Mouse (Mus musculus): Measurements from ENCODE around the gene Nyx. TPM values are rescaled to one million over a fixed set of nuclear protein-coding genes. Genes with fewer than 3 reads are reported as not detected.

Nyx gene
- polyA plus RNA-seq, 1 experiment from 2014 or later, result 0.05 TPM

GRCm38 (mm10) chrX:13467121-13467571 lies 1.2 kb downstream of the Nyx start:
- no peak overlapping the region; the same call in 1 of the 2 replicates for H3K27ac ChIP-seq (ENCODE audit: low read length)
- WGBS, result 70% methylated on average over 6 of the region's 6 CpGs
- ATAC-seq (replicated peaks; ENCODE audit: extremely low read depth, insufficient read depth, low FRiP score), result no peak
- H3K9ac ChIP-seq (ENCODE audit: low read length), result no peak overlapping the region
- no peaks in the 10 kb centered on the region for H3K9me3 ChIP-seq (replicated peaks; ENCODE audit: control insufficient read depth, low read length)
- H3K4me1 ChIP-seq (ENCODE audit: control insufficient read depth, insufficient read depth, low read length), result peaks cover 3% of the 10 kb centered on the region; the same call in 1 of the 2 replicates
- H3K27me3 ChIP-seq (ENCODE audit: control insufficient read depth, insufficient read depth, low read length), result peaks cover 11% of the 10 kb centered on the region
- no peak overlapping the region for H3K4me3 ChIP-seq (ENCODE audit: low read length)
- no peak overlapping the region for H3K4me2 ChIP-seq (ENCODE audit: low read depth, low read length)
- no peaks in the 10 kb centered on the region for H3K36me3 ChIP-seq (ENCODE audit: control insufficient read depth, insufficient read depth)

- ATAC-seq (replicated peaks; ENCODE audit: extremely low read depth, insufficient read depth, low FRiP score), result peak; percentile 77
- Histone ChIP-seq H3K4me2 (ENCODE audit: low read depth, low read length) (peak overlapping the region; percentile 50), H3K4me1 (ENCODE audit: control insufficient read depth, insufficient read depth, low read length) (peaks cover 3% of the 10 kb centered on the region; the same call in 1 of the 2 replicates), H3K27ac (ENCODE audit: low read length) (peak overlapping the region; percentile 79), H3K27me3 (ENCODE audit: control insufficient read depth, insufficient read depth, low read length) (peaks cover 9% of the 10 kb centered on the region; the same call in 1 of the 2 replicates), H3K9ac (ENCODE audit: low read length) (peak overlapping the region; percentile 50), H3K9me3 (replicated peaks; ENCODE audit: control insufficient read depth, low read length) (no peaks in the 10 kb centered on the region), H3K36me3 (ENCODE audit: control insufficient read depth, insufficient read depth) (no peaks in the 10 kb centered on the region), H3K4me3 (ENCODE audit: low read length) (peak overlapping the region; percentile 35)
- 29% methylated on average over 9 of the region's 9 CpGs for WGBS
Measured at GRCm38 (mm10) chrX:13469160-13470116, 3.5 kb downstream of the Nyx start.

GRCm38 (mm10) chrX:13471925-13472324 lies 6.0 kb downstream of the Nyx start:
- H3K27ac ChIP-seq (ENCODE audit: low read length), result no peak overlapping the region
- H3K4me2 ChIP-seq (ENCODE audit: low read depth, low read length), result no peak overlapping the region
- no peaks in the 10 kb centered on the region for H3K36me3 ChIP-seq (ENCODE audit: control insufficient read depth, insufficient read depth)
- no peak for ATAC-seq (replicated peaks; ENCODE audit: extremely low read depth, insufficient read depth, low FRiP score)
- H3K9ac ChIP-seq (ENCODE audit: low read length), result no peak overlapping the region
- peaks cover 3% of the 10 kb centered on the region; the same call in 1 of the 2 replicates for H3K4me1 ChIP-seq (ENCODE audit: control insufficient read depth, insufficient read depth, low read length)
- H3K27me3 ChIP-seq (ENCODE audit: control insufficient read depth, insufficient read depth, low read length), result peaks cover 8% of the 10 kb centered on the region; the same call in 1 of the 2 replicates
- no peak overlapping the region for H3K4me3 ChIP-seq (ENCODE audit: low read length)
- WGBS, result 79% methylated on average over 3 of the region's 3 CpGs
- peaks cover 2% of the 10 kb centered on the region for H3K9me3 ChIP-seq (replicated peaks; ENCODE audit: control insufficient read depth, low read length)

- H3K4me1 ChIP-seq (ENCODE audit: control insufficient read depth, insufficient read depth, low read length), result peaks cover 3% of the 10 kb centered on the region; the same call in 1 of the 2 replicates
- H3K9ac ChIP-seq (ENCODE audit: low read length), result no peak overlapping the region
- WGBS, result 78% methylated on average over 4 of the region's 4 CpGs
- no peak overlapping the region for H3K4me2 ChIP-seq (ENCODE audit: low read depth, low read length)
- no peak for ATAC-seq (replicated peaks; ENCODE audit: extremely low read depth, insufficient read depth, low FRiP score)
- no peak overlapping the region for H3K27ac ChIP-seq (ENCODE audit: low read length)
- H3K27me3 ChIP-seq (ENCODE audit: control insufficient read depth, insufficient read depth, low read length), result peaks cover 8% of the 10 kb centered on the region; the same call in 1 of the 2 replicates
- H3K36me3 ChIP-seq (ENCODE audit: control insufficient read depth, insufficient read depth), result no peaks in the 10 kb centered on the region
- H3K9me3 ChIP-seq (replicated peaks; ENCODE audit: control insufficient read depth, low read length), result peaks cover 2% of the 10 kb centered on the region
- H3K4me3 ChIP-seq (ENCODE audit: low read length), result no peak overlapping the region
Measured at GRCm38 (mm10) chrX:13472751-13473225, 6.9 kb downstream of the Nyx start.

GRCm38 (mm10) chrX:13475382-13475781 lies 9.5 kb downstream of the Nyx start:
- no peaks in the 10 kb centered on the region for H3K36me3 ChIP-seq (ENCODE audit: control insufficient read depth, insufficient read depth)
- H3K4me3 ChIP-seq (ENCODE audit: low read length), result no peak overlapping the region
- no peak for ATAC-seq (replicated peaks; ENCODE audit: extremely low read depth, insufficient read depth, low FRiP score)
- H3K27ac ChIP-seq (ENCODE audit: low read length), result no peak overlapping the region
- peaks cover 4% of the 10 kb centered on the region; the same call in 1 of the 2 replicates for H3K27me3 ChIP-seq (ENCODE audit: control insufficient read depth, insufficient read depth, low read length)
- no peak overlapping the region for H3K4me2 ChIP-seq (ENCODE audit: low read depth, low read length)
- H3K4me1 ChIP-seq (ENCODE audit: control insufficient read depth, insufficient read depth, low read length), result no peaks in the 10 kb centered on the region
- H3K9ac ChIP-seq (ENCODE audit: low read length), result no peak overlapping the region
- peaks cover 2% of the 10 kb centered on the region for H3K9me3 ChIP-seq (replicated peaks; ENCODE audit: control insufficient read depth, low read length)
- 76% methylated on average over 1 of the region's 1 CpGs for WGBS

GRCm38 (mm10) chrX:13477596-13477995 lies 11.7 kb downstream of the Nyx start:
- Histone ChIP-seq H3K4me1 (ENCODE audit: control insufficient read depth, insufficient read depth, low read length) (no peaks in the 10 kb centered on the region), H3K27me3 (ENCODE audit: control insufficient read depth, insufficient read depth, low read length) (peaks cover 3% of the 10 kb centered on the region; the same call in 1 of the 2 replicates), H3K9ac (ENCODE audit: low read length) (no peak overlapping the region), H3K27ac (ENCODE audit: low read length) (no peak overlapping the region), H3K9me3 (replicated peaks; ENCODE audit: control insufficient read depth, low read length) (peaks cover 2% of the 10 kb centered on the region), H3K4me3 (ENCODE audit: low read length) (no peak overlapping the region), H3K4me2 (ENCODE audit: low read depth, low read length) (no peak overlapping the region), H3K36me3 (ENCODE audit: control insufficient read depth, insufficient read depth) (no peaks in the 10 kb centered on the region)
- 73% methylated on average over 2 of the region's 2 CpGs for WGBS
- no peak for ATAC-seq (replicated peaks; ENCODE audit: extremely low read depth, insufficient read depth, low FRiP score)

- H3K36me3 ChIP-seq (ENCODE audit: control insufficient read depth, insufficient read depth), result no peaks in the 10 kb centered on the region
- ATAC-seq (replicated peaks; ENCODE audit: extremely low read depth, insufficient read depth, low FRiP score), result no peak
- no peak overlapping the region for H3K9ac ChIP-seq (ENCODE audit: low read length)
- H3K4me2 ChIP-seq (ENCODE audit: low read depth, low read length), result no peak overlapping the region
- H3K4me1 ChIP-seq (ENCODE audit: control insufficient read depth, insufficient read depth, low read length), result no peaks in the 10 kb centered on the region
- peaks cover 2% of the 10 kb centered on the region for H3K9me3 ChIP-seq (replicated peaks; ENCODE audit: control insufficient read depth, low read length)
- H3K27ac ChIP-seq (ENCODE audit: low read length), result no peak overlapping the region
- no peak overlapping the region for H3K4me3 ChIP-seq (ENCODE audit: low read length)
- whole genome bisulfite sequencing, result 55% methylated on average over 5 of the region's 5 CpGs
- H3K27me3 ChIP-seq (ENCODE audit: control insufficient read depth, insufficient read depth, low read length), result peaks cover 5% of the 10 kb centered on the region
Measured at GRCm38 (mm10) chrX:13478298-13478697, 12.4 kb downstream of the Nyx start.

- Histone ChIP-seq H3K4me2 (ENCODE audit: low read depth, low read length) (no peak overlapping the region), H3K36me3 (ENCODE audit: control insufficient read depth, insufficient read depth) (no peaks in the 10 kb centered on the region), H3K27ac (ENCODE audit: low read length) (no peak overlapping the region), H3K9me3 (replicated peaks; ENCODE audit: control insufficient read depth, low read length) (peaks cover 2% of the 10 kb centered on the region), H3K4me3 (ENCODE audit: low read length) (no peak overlapping the region), H3K4me1 (ENCODE audit: control insufficient read depth, insufficient read depth, low read length) (no peaks in the 10 kb centered on the region), H3K9ac (ENCODE audit: low read length) (no peak overlapping the region), H3K27me3 (ENCODE audit: control insufficient read depth, insufficient read depth, low read length) (peaks cover 5% of the 10 kb centered on the region)
- ATAC-seq (replicated peaks; ENCODE audit: extremely low read depth, insufficient read depth, low FRiP score), result no peak
Measured at GRCm38 (mm10) chrX:13479570-13479969, 13.7 kb downstream of the Nyx start.

GRCm38 (mm10) chrX:13482576-13482975 lies 16.7 kb downstream of the Nyx start:
- no peak for ATAC-seq (replicated peaks; ENCODE audit: extremely low read depth, insufficient read depth, low FRiP score)
- no peak overlapping the region for H3K4me3 ChIP-seq (ENCODE audit: low read length)
- H3K9ac ChIP-seq (ENCODE audit: low read length), result no peak overlapping the region
- H3K27ac ChIP-seq (ENCODE audit: low read length), result no peak overlapping the region
- no peaks in the 10 kb centered on the region for H3K36me3 ChIP-seq (ENCODE audit: control insufficient read depth, insufficient read depth)
- no peaks in the 10 kb centered on the region for H3K4me1 ChIP-seq (ENCODE audit: control insufficient read depth, insufficient read depth, low read length)
- peaks cover 8% of the 10 kb centered on the region for H3K27me3 ChIP-seq (ENCODE audit: control insufficient read depth, insufficient read depth, low read length)
- H3K9me3 ChIP-seq (replicated peaks; ENCODE audit: control insufficient read depth, low read length), result peaks cover 6% of the 10 kb centered on the region; the same call in 1 of the 2 replicates
- WGBS, result 62% methylated on average over 1 of the region's 1 CpGs
- H3K4me2 ChIP-seq (ENCODE audit: low read depth, low read length), result no peak overlapping the region

Data from heart, embryonic 16.5 days (tissue).